Mouse (Mus musculus) stomach, embryonic 15.5 days (tissue): ENCODE measurements around the gene Hmgb2. TPM values are rescaled to one million over a fixed set of nuclear protein-coding genes. Genes with fewer than 3 reads are reported as not detected.

Source experiments
- ATAC-seq: fragments of 200-750 bp; cut with Nextera tagmentation; 2 replicates; pipeline ENCODE4 v1.8.0; 2017; ENCODE audit warnings: low read depth, moderate number of reproducible peaks, moderate TSS enrichment; ENCODE audit not compliant: insufficient read depth, low FRiP score
- H3K27ac ChIP-seq: fragments of 300-500 bp; sonication (generic); 2 replicates; pipeline ENCODE4 v1.5.1; 2015; ENCODE audit warnings: mild to moderate bottlenecking, inconsistent platforms
- H3K27me3 ChIP-seq: fragments of 300-500 bp; sonication (generic); replicated peaks from 2 replicates; pipeline ENCODE4 v1.6.1; 2015; ENCODE audit warnings: inconsistent platforms
- H3K36me3 ChIP-seq: fragments of 300-500 bp; sonication (generic); 2 replicates; pipeline ENCODE4 v1.6.1; 2015; ENCODE audit warnings: inconsistent platforms
- H3K4me1 ChIP-seq: fragments of 300-500 bp; sonication (generic); 2 replicates; pipeline ENCODE4 v1.6.1; 2015; ENCODE audit warnings: inconsistent platforms
- H3K4me2 ChIP-seq: fragments of 300-500 bp; sonication (generic); 2 replicates; pipeline ENCODE4 v1.6.1; 2015; ENCODE audit warnings: mild to moderate bottlenecking, inconsistent platforms
- H3K4me3 ChIP-seq: fragments of 300-500 bp; sonication (generic); replicated peaks from 2 replicates; pipeline ENCODE4 v1.5.1; 2015; ENCODE audit warnings: inconsistent platforms
- H3K9ac ChIP-seq: fragments of 300-500 bp; sonication (generic); 2 replicates; pipeline ENCODE4 v1.6.1; 2015; ENCODE audit warnings: inconsistent platforms
- H3K9me3 ChIP-seq: fragments of 300-500 bp; sonication (generic); 2 replicates; pipeline ENCODE4 v1.6.1; 2016; ENCODE audit warnings: inconsistent platforms
- WGBS: fragments of 180-500 bp; shearing (Covaris S2); methylation state at CpG from one replicate; pipeline ENCODE4 v1.1.7; 2015; 5-methylcytosine and 5-hydroxymethylcytosine counted together
- polyA plus RNA-seq: library from polyadenylated mRNA; unstranded; fragments of >200 nt; fragmentation: Nextera tagmentation; extraction: Ambion mirVana; gene quantifications from 2 replicates; pipeline ENCODE4 v1.2.1, GENCODE M21; 2015

The Hmgb2 gene
- polyA plus RNA-seq, 1 experiment from 2014 or later: 353 TPM

- no peaks in the 10 kb centered on the region for H3K4me1 ChIP-seq
- H3K27me3 ChIP-seq: no peaks in the 10 kb centered on the region
- H3K9ac ChIP-seq: no peak overlapping the region
- H3K9me3 ChIP-seq: no peaks in the 10 kb centered on the region
- H3K4me3 ChIP-seq: no peak overlapping the region
- no peak overlapping the region for H3K4me2 ChIP-seq
- WGBS: 89% methylated on average over 6 of the region's 6 CpGs
- no peak for ATAC-seq
- H3K36me3 ChIP-seq: 0 out of 2 replicates have a peak, but pooled peaks cover 11% of the 10 kb centered on the region
- H3K27ac ChIP-seq: no peak overlapping the region
Observed at GRCm38 (mm10) chr8:57536167-57536566, 24.5 kb downstream of the Hmgb2 start.

GRCm38 (mm10) chr8:57538601-57539000 lies 26.9 kb downstream of the Hmgb2 start:
- H3K36me3 ChIP-seq: 0 out of 2 replicates have a peak, but pooled peaks cover 11% of the 10 kb centered on the region
- H3K27me3 ChIP-seq: no peaks in the 10 kb centered on the region
- H3K27ac ChIP-seq: no peak overlapping the region
- ATAC-seq: no peak
- 82% methylated on average over 7 of the region's 7 CpGs for WGBS
- no peak overlapping the region for H3K4me3 ChIP-seq
- no peaks in the 10 kb centered on the region for H3K9me3 ChIP-seq
- H3K4me2 ChIP-seq: no peak overlapping the region
- H3K4me1 ChIP-seq: no peaks in the 10 kb centered on the region
- no peak overlapping the region for H3K9ac ChIP-seq

- 43% methylated on average over 12 of the region's 12 CpGs for WGBS
- H3K27me3 ChIP-seq: no peaks in the 10 kb centered on the region
- H3K36me3 ChIP-seq: 0 out of 2 replicates have a peak, but pooled peaks cover 8% of the 10 kb centered on the region
- no peak overlapping the region for H3K4me2 ChIP-seq
- no peak overlapping the region for H3K27ac ChIP-seq
- H3K4me3 ChIP-seq: no peak overlapping the region
- no peak overlapping the region for H3K9ac ChIP-seq
- no peak for ATAC-seq
- H3K9me3 ChIP-seq: no peaks in the 10 kb centered on the region
- H3K4me1 ChIP-seq: no peaks in the 10 kb centered on the region
Observed at GRCm38 (mm10) chr8:57540110-57540838, 28.6 kb downstream of the Hmgb2 start.

GRCm38 (mm10) chr8:57540951-57541350 lies 29.2 kb downstream of the Hmgb2 start:
- ATAC-seq: no peak
- H3K36me3 ChIP-seq: 0 out of 2 replicates have a peak, but pooled peaks cover 3% of the 10 kb centered on the region
- no peaks in the 10 kb centered on the region for H3K9me3 ChIP-seq
- 77% methylated on average over 11 of the region's 11 CpGs for WGBS
- no peaks in the 10 kb centered on the region for H3K4me1 ChIP-seq
- no peak overlapping the region for H3K4me3 ChIP-seq
- no peak overlapping the region for H3K9ac ChIP-seq
- no peaks in the 10 kb centered on the region for H3K27me3 ChIP-seq
- no peak overlapping the region for H3K4me2 ChIP-seq
- no peak overlapping the region for H3K27ac ChIP-seq

- WGBS: 82% methylated on average over 9 of the region's 9 CpGs
- no peaks in the 10 kb centered on the region for H3K36me3 ChIP-seq
- H3K27ac ChIP-seq: no peak overlapping the region
- no peaks in the 10 kb centered on the region for H3K27me3 ChIP-seq
- H3K4me1 ChIP-seq: no peaks in the 10 kb centered on the region
- no peak overlapping the region for H3K4me2 ChIP-seq
- H3K9me3 ChIP-seq: no peaks in the 10 kb centered on the region
- H3K4me3 ChIP-seq: no peak overlapping the region
- no peak for ATAC-seq
- H3K9ac ChIP-seq: no peak overlapping the region
Observed at GRCm38 (mm10) chr8:57541405-57541804, 29.7 kb downstream of the Hmgb2 start.

GRCm38 (mm10) chr8:57546401-57546800 lies 34.7 kb downstream of the Hmgb2 start:
- Histone ChIP-seq H3K4me1 (no peaks in the 10 kb centered on the region), H3K4me2 (no peak overlapping the region), H3K27ac (no peak overlapping the region), H3K9ac (no peak overlapping the region), H3K36me3 (no peaks in the 10 kb centered on the region), H3K4me3 (no peak overlapping the region), H3K9me3 (no peaks in the 10 kb centered on the region), H3K27me3 (no peaks in the 10 kb centered on the region)
- no peak for ATAC-seq
- WGBS: 85% methylated on average over 3 of the region's 3 CpGs

- H3K4me3 ChIP-seq: no peak overlapping the region
- no peak overlapping the region for H3K9ac ChIP-seq
- no peaks in the 10 kb centered on the region for H3K27me3 ChIP-seq
- no peaks in the 10 kb centered on the region for H3K36me3 ChIP-seq
- ATAC-seq: no peak
- WGBS: 79% methylated on average over 3 of the region's 3 CpGs
- no peak overlapping the region for H3K27ac ChIP-seq
- no peaks in the 10 kb centered on the region for H3K4me1 ChIP-seq
- H3K4me2 ChIP-seq: no peak overlapping the region
- no peaks in the 10 kb centered on the region for H3K9me3 ChIP-seq
Observed at GRCm38 (mm10) chr8:57546834-57547233, 35.1 kb downstream of the Hmgb2 start.

- no peak for ATAC-seq
- WGBS: 36% methylated on average over 12 of the region's 12 CpGs
Observed at GRCm38 (mm10) chr8:57547581-57547980, 35.9 kb downstream of the Hmgb2 start.

GRCm38 (mm10) chr8:57552102-57553032 lies 40.7 kb downstream of the Hmgb2 start:
- WGBS: 81% methylated on average over 14 of the region's 14 CpGs

More at GRCm38 (mm10) chr8:57547581-57547980, 35.9 kb downstream of the Hmgb2 start:
- Histone ChIP-seq H3K27ac (no peak overlapping the region), H3K36me3 (no peaks in the 10 kb centered on the region), H3K4me2 (no peak overlapping the region), H3K9me3 (no peaks in the 10 kb centered on the region), H3K4me3 (no peak overlapping the region), H3K9ac (no peak overlapping the region), H3K27me3 (no peaks in the 10 kb centered on the region), H3K4me1 (no peaks in the 10 kb centered on the region)

GRCm38 (mm10) chr8:57560926-57561325 lies 49.2 kb downstream of the Hmgb2 start:
- Histone ChIP-seq H3K9ac (no peak overlapping the region), H3K27me3 (no peaks in the 10 kb centered on the region), H3K4me2 (no peak overlapping the region), H3K9me3 (no peaks in the 10 kb centered on the region), H3K36me3 (no peaks in the 10 kb centered on the region), H3K4me1 (no peaks in the 10 kb centered on the region), H3K27ac (no peak overlapping the region), H3K4me3 (no peak overlapping the region)
- no peak for ATAC-seq
- 83% methylated on average over 9 of the region's 9 CpGs for WGBS

More at GRCm38 (mm10) chr8:57552102-57553032, 40.7 kb downstream of the Hmgb2 start:
- no peak overlapping the region for H3K27ac ChIP-seq
- no peaks in the 10 kb centered on the region for H3K27me3 ChIP-seq
- no peaks in the 10 kb centered on the region for H3K4me1 ChIP-seq
- no peaks in the 10 kb centered on the region for H3K9me3 ChIP-seq
- no peak overlapping the region for H3K4me2 ChIP-seq
- no peak for ATAC-seq
- no peak overlapping the region for H3K9ac ChIP-seq
- no peaks in the 10 kb centered on the region for H3K36me3 ChIP-seq
- H3K4me3 ChIP-seq: no peak overlapping the region

- H3K27ac ChIP-seq: no peak overlapping the region
- 70% methylated on average over 3 of the region's 3 CpGs for WGBS
- no peaks in the 10 kb centered on the region for H3K36me3 ChIP-seq
- no peaks in the 10 kb centered on the region for H3K4me1 ChIP-seq
- ATAC-seq: no peak
- no peaks in the 10 kb centered on the region for H3K27me3 ChIP-seq
- no peak overlapping the region for H3K4me2 ChIP-seq
- H3K9ac ChIP-seq: no peak overlapping the region
- no peaks in the 10 kb centered on the region for H3K9me3 ChIP-seq
- H3K4me3 ChIP-seq: no peak overlapping the region
Observed at GRCm38 (mm10) chr8:57562741-57563140, 51.0 kb downstream of the Hmgb2 start.

GRCm38 (mm10) chr8:57563726-57564125 lies 52.0 kb downstream of the Hmgb2 start:
- no peak for ATAC-seq
- Histone ChIP-seq H3K4me2 (no peak overlapping the region), H3K9ac (no peak overlapping the region), H3K36me3 (no peaks in the 10 kb centered on the region), H3K4me3 (no peak overlapping the region), H3K27ac (no peak overlapping the region), H3K27me3 (no peaks in the 10 kb centered on the region), H3K9me3 (no peaks in the 10 kb centered on the region), H3K4me1 (no peaks in the 10 kb centered on the region)
- 86% methylated on average over 15 of the region's 15 CpGs for WGBS
